Mouse (Mus musculus) intestine, embryonic 15.5 days (tissue): Measurements from ENCODE around the gene Ripor3. TPM values are rescaled to one million over a fixed set of nuclear protein-coding genes. Genes with fewer than 3 reads are reported as not detected.

ENCODE experiments used
- ATAC-seq: fragments of 200-750 bp; cut with Nextera tagmentation; 2 replicates; pipeline ENCODE4 v1.8.0; 2017; ENCODE audit warnings: moderate TSS enrichment, moderate library complexity
- H3K27ac ChIP-seq: fragments of 300-500 bp; sonication (generic); 2 replicates; pipeline ENCODE4 v1.5.1; 2015; ENCODE audit warnings: mild to moderate bottlenecking, inconsistent platforms
- H3K27me3 ChIP-seq: fragments of 300-500 bp; sonication (generic); replicated peaks from 2 replicates; pipeline ENCODE4 v1.6.1; 2015; ENCODE audit warnings: inconsistent platforms
- H3K36me3 ChIP-seq: fragments of 300-500 bp; sonication (generic); 2 replicates; pipeline ENCODE4 v1.6.1; 2015; ENCODE audit warnings: inconsistent platforms
- H3K4me1 ChIP-seq: fragments of 300-500 bp; sonication (generic); replicated peaks from 2 replicates; pipeline ENCODE4 v1.6.1; 2015; ENCODE audit warnings: inconsistent platforms
- H3K4me2 ChIP-seq: fragments of 300-500 bp; sonication (generic); replicated peaks from 2 replicates; pipeline ENCODE4 v1.6.1; 2015; ENCODE audit warnings: mild to moderate bottlenecking, inconsistent platforms
- H3K4me3 ChIP-seq: fragments of 300-500 bp; sonication (generic); replicated peaks from 2 replicates; pipeline ENCODE4 v1.5.1; 2015; ENCODE audit warnings: inconsistent platforms
- H3K9ac ChIP-seq: fragments of 300-500 bp; sonication (generic); 2 replicates; pipeline ENCODE4 v1.6.1; 2015; ENCODE audit warnings: inconsistent platforms
- H3K9me3 ChIP-seq: fragments of 300-500 bp; sonication (generic); 2 replicates; pipeline ENCODE4 v1.6.1; 2016; ENCODE audit warnings: inconsistent platforms
- WGBS: fragments of 180-500 bp; shearing (Covaris S2); methylation state at CpG from one replicate; pipeline ENCODE4 v1.1.7; 2015; 5-methylcytosine and 5-hydroxymethylcytosine counted together
- polyA plus RNA-seq: library from polyadenylated mRNA; unstranded; fragments of >200 nt; fragmentation: Nextera tagmentation; extraction: Ambion mirVana; gene quantifications from 2 replicates; pipeline ENCODE4 v1.2.1, GENCODE M21; 2015

The Ripor3 gene
- polyA plus RNA-seq, 1 experiment from 2014 or later: 3.7 TPM

GRCm38 (mm10) chr2:167959384-167959911 lies 51.0 kb downstream of the Ripor3 start:
- peak; percentile 69 for ATAC-seq
- WGBS: 63% methylated on average over 4 of the region's 4 CpGs
- H3K9ac ChIP-seq: peak overlapping the region; percentile 14; the same call in 1 of the 2 replicates
- no peaks in the 10 kb centered on the region for H3K9me3 ChIP-seq
- H3K27me3 ChIP-seq: no peaks in the 10 kb centered on the region
- no peak overlapping the region for H3K4me3 ChIP-seq
- H3K27ac ChIP-seq: peak overlapping the region; percentile 36; the same call in 1 of the 2 replicates
- H3K4me2 ChIP-seq: no peak overlapping the region; the same call in 1 of the 2 replicates
- H3K4me1 ChIP-seq: peaks cover 29% of the 10 kb centered on the region
- H3K36me3 ChIP-seq: 0 out of 2 replicates have a peak, but pooled peaks cover under 1% of the 10 kb centered on the region

GRCm38 (mm10) chr2:167958843-167959242 lies 51.6 kb downstream of the Ripor3 start:
- ATAC-seq: 0 out of 2 replicates have a peak, but pooled peaks have one; percentile 28
- no peaks in the 10 kb centered on the region for H3K36me3 ChIP-seq
- H3K9ac ChIP-seq: no peak overlapping the region
- no peaks in the 10 kb centered on the region for H3K27me3 ChIP-seq
- H3K9me3 ChIP-seq: no peaks in the 10 kb centered on the region
- no peak overlapping the region for H3K4me3 ChIP-seq
- no peak overlapping the region for H3K4me2 ChIP-seq
- H3K27ac ChIP-seq: peak overlapping the region; percentile 6; the same call in 1 of the 2 replicates
- 11% methylated on average over 4 of the region's 4 CpGs for WGBS
- H3K4me1 ChIP-seq: peaks cover 29% of the 10 kb centered on the region

GRCm38 (mm10) chr2:167958082-167958788 lies 52.2 kb downstream of the Ripor3 start:
- no peak overlapping the region for H3K4me3 ChIP-seq
- H3K27ac ChIP-seq: peak overlapping the region; percentile 6; the same call in 1 of the 2 replicates
- 0 out of 2 replicates have a peak, but pooled peaks have one; percentile 4 for ATAC-seq
- no peaks in the 10 kb centered on the region for H3K9me3 ChIP-seq
- no peaks in the 10 kb centered on the region for H3K27me3 ChIP-seq
- H3K9ac ChIP-seq: no peak overlapping the region
- WGBS: 37% methylated on average over 5 of the region's 5 CpGs
- H3K4me1 ChIP-seq: peaks cover 29% of the 10 kb centered on the region
- H3K4me2 ChIP-seq: no peak overlapping the region
- no peaks in the 10 kb centered on the region for H3K36me3 ChIP-seq

- Histone ChIP-seq H3K27me3 (no peaks in the 10 kb centered on the region), H3K4me3 (no peak overlapping the region), H3K9me3 (no peaks in the 10 kb centered on the region), H3K9ac (no peak overlapping the region), H3K27ac (no peak overlapping the region), H3K36me3 (no peaks in the 10 kb centered on the region), H3K4me2 (no peak overlapping the region), H3K4me1 (peaks cover 29% of the 10 kb centered on the region)
- no peak for ATAC-seq
- 94% methylated on average over 1 of the region's 1 CpGs for WGBS
Measured at GRCm38 (mm10) chr2:167957539-167957938, 52.9 kb downstream of the Ripor3 start.

- 79% methylated on average over 7 of the region's 7 CpGs for WGBS
Measured at GRCm38 (mm10) chr2:167954928-167955327, 55.5 kb downstream of the Ripor3 start.

GRCm38 (mm10) chr2:167953819-167954218 lies 56.6 kb downstream of the Ripor3 start:
- Histone ChIP-seq H3K4me1 (peaks cover 10% of the 10 kb centered on the region), H3K27ac (no peak overlapping the region), H3K4me2 (no peak overlapping the region), H3K9ac (no peak overlapping the region), H3K9me3 (no peaks in the 10 kb centered on the region), H3K27me3 (no peaks in the 10 kb centered on the region), H3K36me3 (no peaks in the 10 kb centered on the region), H3K4me3 (no peak overlapping the region)
- WGBS: 82% methylated on average over 10 of the region's 10 CpGs
- no peak for ATAC-seq

More at GRCm38 (mm10) chr2:167954928-167955327, 55.5 kb downstream of the Ripor3 start:
- no peak overlapping the region for H3K4me3 ChIP-seq
- no peak overlapping the region for H3K9ac ChIP-seq
- no peaks in the 10 kb centered on the region for H3K9me3 ChIP-seq
- H3K36me3 ChIP-seq: no peaks in the 10 kb centered on the region
- peaks cover 21% of the 10 kb centered on the region for H3K4me1 ChIP-seq
- H3K4me2 ChIP-seq: no peak overlapping the region
- no peaks in the 10 kb centered on the region for H3K27me3 ChIP-seq
- H3K27ac ChIP-seq: no peak overlapping the region
- ATAC-seq: no peak

GRCm38 (mm10) chr2:167951301-167952211 lies 58.9 kb downstream of the Ripor3 start:
- no peaks in the 10 kb centered on the region for H3K27me3 ChIP-seq
- H3K27ac ChIP-seq: no peak overlapping the region
- no peak overlapping the region for H3K4me3 ChIP-seq
- 0 out of 2 replicates have a peak, but pooled peaks cover 9% of the 10 kb centered on the region for H3K4me1 ChIP-seq
- no peaks in the 10 kb centered on the region for H3K36me3 ChIP-seq
- no peak for ATAC-seq
- no peak overlapping the region for H3K4me2 ChIP-seq
- WGBS: 84% methylated on average over 13 of the region's 13 CpGs
- no peaks in the 10 kb centered on the region for H3K9me3 ChIP-seq
- H3K9ac ChIP-seq: no peak overlapping the region

GRCm38 (mm10) chr2:167950681-167951080 lies 59.7 kb downstream of the Ripor3 start:
- no peak overlapping the region for H3K4me3 ChIP-seq
- H3K36me3 ChIP-seq: no peaks in the 10 kb centered on the region
- no peaks in the 10 kb centered on the region for H3K27me3 ChIP-seq
- no peak overlapping the region for H3K4me2 ChIP-seq
- no peak overlapping the region for H3K27ac ChIP-seq
- H3K9ac ChIP-seq: no peak overlapping the region
- ATAC-seq: no peak
- H3K4me1 ChIP-seq: peaks cover 9% of the 10 kb centered on the region; the same call in 1 of the 2 replicates
- no peaks in the 10 kb centered on the region for H3K9me3 ChIP-seq
- WGBS: 88% methylated on average over 6 of the region's 6 CpGs

- no peak overlapping the region for H3K9ac ChIP-seq
- no peaks in the 10 kb centered on the region for H3K27me3 ChIP-seq
- no peak overlapping the region for H3K4me2 ChIP-seq
- H3K36me3 ChIP-seq: no peaks in the 10 kb centered on the region
- H3K9me3 ChIP-seq: no peaks in the 10 kb centered on the region
- WGBS: 71% methylated on average over 2 of the region's 2 CpGs
- ATAC-seq: no peak
- peaks cover 12% of the 10 kb centered on the region for H3K4me1 ChIP-seq
- no peak overlapping the region for H3K27ac ChIP-seq
- no peak overlapping the region for H3K4me3 ChIP-seq
Measured at GRCm38 (mm10) chr2:167949808-167950207, 60.6 kb downstream of the Ripor3 start.

- Histone ChIP-seq H3K4me2 (no peak overlapping the region), H3K9me3 (no peaks in the 10 kb centered on the region), H3K4me1 (peaks cover 12% of the 10 kb centered on the region), H3K27ac (no peak overlapping the region), H3K27me3 (no peaks in the 10 kb centered on the region), H3K9ac (no peak overlapping the region), H3K36me3 (no peaks in the 10 kb centered on the region), H3K4me3 (no peak overlapping the region)
- WGBS: 51% methylated on average over 6 of the region's 6 CpGs
- no peak for ATAC-seq
Measured at GRCm38 (mm10) chr2:167949250-167949649, 61.2 kb downstream of the Ripor3 start.

GRCm38 (mm10) chr2:167948557-167948956 lies 61.9 kb downstream of the Ripor3 start:
- no peaks in the 10 kb centered on the region for H3K27me3 ChIP-seq
- no peak for ATAC-seq
- H3K9me3 ChIP-seq: no peaks in the 10 kb centered on the region
- H3K4me3 ChIP-seq: no peak overlapping the region
- H3K9ac ChIP-seq: no peak overlapping the region
- no peak overlapping the region for H3K4me2 ChIP-seq
- no peaks in the 10 kb centered on the region for H3K36me3 ChIP-seq
- H3K4me1 ChIP-seq: peaks cover 13% of the 10 kb centered on the region
- WGBS: 80% methylated on average over 13 of the region's 13 CpGs
- H3K27ac ChIP-seq: no peak overlapping the region

GRCm38 (mm10) chr2:167948047-167948446 lies 62.4 kb downstream of the Ripor3 start:
- no peaks in the 10 kb centered on the region for H3K9me3 ChIP-seq
- ATAC-seq: no peak
- no peak overlapping the region for H3K4me3 ChIP-seq
- H3K27ac ChIP-seq: no peak overlapping the region
- H3K9ac ChIP-seq: no peak overlapping the region
- H3K4me1 ChIP-seq: peaks cover 18% of the 10 kb centered on the region
- WGBS: 75% methylated on average over 6 of the region's 6 CpGs
- H3K4me2 ChIP-seq: no peak overlapping the region
- no peaks in the 10 kb centered on the region for H3K36me3 ChIP-seq
- H3K27me3 ChIP-seq: no peaks in the 10 kb centered on the region
